Comparison of ENCODE assay signal across 9 mouse cellular contexts in genomic region chr3:122460848-122461511, GRCm38 (mm10).
DNase-seq lines count a peak whose midpoint lies in the region; ATAC-seq lines count a peak whose summit lies in the region.
"Had no signal": no experiment of that assay in that cellular context is flagged by ENCODE, and none has a peak within 500 bp of the region (broad histone marks: within the 10 kb centered on the region; RNA-seq: fewer than 3 reads in every experiment).

No protein-coding gene starts in this region.

- H3K27me3 ChIP-seq in kidney, embryonic 15.5 days, result no peaks in the 10 kb centered on the region
- no peaks in the 10 kb centered on the region for H3K27me3 ChIP-seq in embryonic facial prominence, embryonic 12.5 days
- H3K27me3 ChIP-seq in hindbrain, embryonic 14.5 days (ENCODE audit: control insufficient read depth, insufficient read depth, low read length), result no peaks in the 10 kb centered on the region
- no peaks in the 10 kb centered on the region for H3K27me3 ChIP-seq in midbrain, embryonic 14.5 days (ENCODE audit: control insufficient read depth, insufficient read depth, low read length)

- no peak for DNase-seq in kidney, adult 9 months
- no peak for DNase-seq in hindbrain, embryonic 14.5 days (ENCODE audit: low spot score)
- DNase-seq in midbrain, embryonic 14.5 days, result peak; percentile 67
- no peak for DNase-seq in ovary, postnatal 10 days (ENCODE audit: low spot score)
- no peak for DNase-seq in c-Kit-positive CD71-positive TER-119-positive erythroid progenitor cells, embryonic 14.5 days (ENCODE audit: low spot score)
- DNase-seq: lung, postnatal 4 days had no signal

- H3K27ac ChIP-seq in kidney, embryonic 15.5 days, result peak overlapping the region; percentile 41
- H3K27ac ChIP-seq in embryonic facial prominence, embryonic 12.5 days, result peak overlapping the region; percentile 71; the same call in 1 of the 2 replicates
- peak overlapping the region; percentile 56 for H3K27ac ChIP-seq in hindbrain, embryonic 14.5 days
- peak overlapping the region; percentile 71 for H3K27ac ChIP-seq in midbrain, embryonic 14.5 days (replicated peaks; ENCODE audit: low read depth, low read length)

- no peaks in the 10 kb centered on the region for H3K36me3 ChIP-seq in kidney, embryonic 15.5 days
- no peaks in the 10 kb centered on the region for H3K36me3 ChIP-seq in embryonic facial prominence, embryonic 12.5 days
- no peaks in the 10 kb centered on the region for H3K36me3 ChIP-seq in hindbrain, embryonic 14.5 days (replicated peaks; ENCODE audit: control insufficient read depth, insufficient read depth)
- no peaks in the 10 kb centered on the region for H3K36me3 ChIP-seq in midbrain, embryonic 14.5 days (ENCODE audit: control insufficient read depth, insufficient read depth, low read length)

- no peak overlapping the region for H3K4me2 ChIP-seq in kidney, embryonic 15.5 days
- no peak overlapping the region for H3K4me2 ChIP-seq in embryonic facial prominence, embryonic 12.5 days (replicated peaks)
- peak overlapping the region; percentile 27 for H3K4me2 ChIP-seq in hindbrain, embryonic 14.5 days (replicated peaks)
- peak overlapping the region; percentile 33 for H3K4me2 ChIP-seq in midbrain, embryonic 14.5 days (ENCODE audit: low read length)

- no peak overlapping the region for H3K4me3 ChIP-seq in kidney, embryonic 15.5 days (replicated peaks)
- no peak overlapping the region for H3K4me3 ChIP-seq in embryonic facial prominence, embryonic 12.5 days
- no peak overlapping the region for H3K4me3 ChIP-seq in hindbrain, embryonic 14.5 days (replicated peaks; ENCODE audit: low read length)
- H3K4me3 ChIP-seq in midbrain, embryonic 14.5 days (replicated peaks; ENCODE audit: low read depth, low read length), result no peak overlapping the region

- peaks cover 43% of the 10 kb centered on the region for H3K4me1 ChIP-seq in kidney, embryonic 15.5 days
- peaks cover 20% of the 10 kb centered on the region for H3K4me1 ChIP-seq in embryonic facial prominence, embryonic 12.5 days
- H3K4me1 ChIP-seq in hindbrain, embryonic 14.5 days (replicated peaks; ENCODE audit: control insufficient read depth, insufficient read depth, low read length), result peaks cover 23% of the 10 kb centered on the region
- H3K4me1 ChIP-seq in midbrain, embryonic 14.5 days (ENCODE audit: control insufficient read depth, insufficient read depth, low read length), result peaks cover 32% of the 10 kb centered on the region

- no peaks in the 10 kb centered on the region for H3K9me3 ChIP-seq in kidney, embryonic 15.5 days (replicated peaks)
- no peaks in the 10 kb centered on the region for H3K9me3 ChIP-seq in embryonic facial prominence, embryonic 12.5 days
- H3K9me3 ChIP-seq in hindbrain, embryonic 14.5 days (ENCODE audit: control insufficient read depth, low read length), result no peaks in the 10 kb centered on the region
- no peaks in the 10 kb centered on the region for H3K9me3 ChIP-seq in midbrain, embryonic 14.5 days (ENCODE audit: control insufficient read depth, low read length)

- no peak overlapping the region for H3K9ac ChIP-seq in kidney, embryonic 15.5 days
- no peak overlapping the region for H3K9ac ChIP-seq in embryonic facial prominence, embryonic 12.5 days
- H3K9ac ChIP-seq in hindbrain, embryonic 14.5 days, result peak overlapping the region; percentile 26
- H3K9ac ChIP-seq in midbrain, embryonic 14.5 days (replicated peaks; ENCODE audit: low read length), result no peak overlapping the region

- no peak for ATAC-seq in kidney, embryonic 15.5 days (replicated peaks; ENCODE audit: low FRiP score)
- ATAC-seq in embryonic facial prominence, embryonic 12.5 days (ENCODE audit: insufficient number of reproducible peaks, insufficient read depth, low FRiP score, low TSS enrichment), result 0 out of 2 replicates have a peak, but pooled peaks have one; percentile 26
- ATAC-seq in hindbrain, embryonic 14.5 days (ENCODE audit: low FRiP score), result peak; percentile 38; the same call in 1 of the 2 replicates
- no peak; the same call in 1 of the 2 replicates for ATAC-seq in midbrain, embryonic 14.5 days (ENCODE audit: low FRiP score, low TSS enrichment)
- no peak for ATAC-seq in megakaryocyte progenitor cell, adult 5-6 weeks (replicated peaks; ENCODE audit: poor library complexity)

- WGBS in kidney, embryonic 15.5 days, result 51% methylated on average over 8 of the region's 8 CpGs
- 19% methylated on average over 8 of the region's 8 CpGs for WGBS in embryonic facial prominence, embryonic 12.5 days
- WGBS in hindbrain, embryonic 14.5 days, result 9% methylated on average over 8 of the region's 8 CpGs
- WGBS in midbrain, embryonic 14.5 days, result 4% methylated on average over 8 of the region's 8 CpGs

Comparison
In these comparisons a context has a peak if more than half of its experiments do, and no peak if none do; other contexts are left out.
1. ATAC-seq: peak in embryonic facial prominence, embryonic 12.5 days (single experiment) and hindbrain, embryonic 14.5 days (single experiment); none in kidney, embryonic 15.5 days (single experiment), midbrain, embryonic 14.5 days (single experiment) and megakaryocyte progenitor cell, adult 5-6 weeks (single experiment).
2. H3K4me2 ChIP-seq: peak in hindbrain, embryonic 14.5 days (single experiment) and midbrain, embryonic 14.5 days (single experiment); none in kidney, embryonic 15.5 days (single experiment) and embryonic facial prominence, embryonic 12.5 days (single experiment).
3. Peak in every context shown above with its lines, with median percentiles within 50 percentile points of each other: H3K27ac ChIP-seq.